Mouse (Mus musculus) C2C12 (cell line): ENCODE data around the gene Cyp2d9. TPM values are rescaled to one million over a fixed set of nuclear protein-coding genes. Genes with fewer than 3 reads are reported as not detected.

Source experiments
- H3K27me3 ChIP-seq: one replicate; pipeline ENCODE4 v1.6.1; 2011; ENCODE audit not compliant: control insufficient read depth, insufficient read depth, insufficient read length
- H3K36me3 ChIP-seq: one replicate; pipeline ENCODE4 v1.6.1; 2011; ENCODE audit not compliant: control insufficient read depth, insufficient read depth
- H3K4me3 ChIP-seq: one replicate; pipeline ENCODE4 v1.5.1; 2011; ENCODE audit warnings: mild to moderate bottlenecking, control low read depth; ENCODE audit not compliant: poor library complexity, insufficient read depth, severe bottlenecking
- H3K79me2 ChIP-seq: one replicate; pipeline ENCODE4 v1.6.1; 2011; ENCODE audit not compliant: control insufficient read depth, insufficient read depth
- H3K79me3 ChIP-seq: one replicate; pipeline ENCODE4 v1.6.1; 2011; ENCODE audit warnings: low read depth, control low read depth
- H3ac ChIP-seq: one replicate; pipeline ENCODE3; 2011; ENCODE audit warnings: low read depth; ENCODE audit not compliant: control insufficient read depth, insufficient read length
- CEBPB ChIP-seq: IDR thresholded peaks from one replicate; pipeline ENCODE4 v1.6.1; 2011; ENCODE audit warnings: low read depth, mild to moderate bottlenecking, control low read depth, moderate library complexity
- CTCF ChIP-seq: IDR thresholded peaks from one replicate; pipeline ENCODE4 v1.5.1; 2011; ENCODE audit not compliant: control insufficient read depth, insufficient read depth, insufficient read length
- FOSL1 ChIP-seq: IDR thresholded peaks from one replicate; pipeline ENCODE4 v1.8.0; 2011; ENCODE audit warnings: mild to moderate bottlenecking, low read length; ENCODE audit not compliant: poor library complexity, insufficient read depth, severe bottlenecking
- MAX ChIP-seq: IDR thresholded peaks from one replicate; pipeline ENCODE4 v1.6.1; 2011; ENCODE audit warnings: mild to moderate bottlenecking, control low read depth
- MYOD1 ChIP-seq: IDR thresholded peaks from one replicate; pipeline ENCODE4 v1.6.1; 2011; ENCODE audit warnings: low read depth; ENCODE audit not compliant: control insufficient read depth, insufficient read length
- MYOG ChIP-seq: IDR thresholded peaks from one replicate; pipeline ENCODE4 v1.6.1; 2011; ENCODE audit not compliant: control insufficient read depth, insufficient read length; ENCODE audit errors: extremely low read depth
- USF1 ChIP-seq: IDR thresholded peaks from one replicate; pipeline ENCODE4 v1.6.1; 2011; ENCODE audit warnings: low read depth, mild to moderate bottlenecking, control low read depth, moderate library complexity
- polyA plus RNA-seq: library from polyadenylated mRNA; unstranded; fragments of >200 nt; fragmentation: generic; extraction: Trizol; gene quantifications from one replicate; pipeline ENCODE4 v1.2.1, GENCODE M21; 2012; ENCODE audit warnings: missing spikeins

Cyp2d9 gene
- polyA plus RNA-seq, 1 experiment = not detected

DNA sequence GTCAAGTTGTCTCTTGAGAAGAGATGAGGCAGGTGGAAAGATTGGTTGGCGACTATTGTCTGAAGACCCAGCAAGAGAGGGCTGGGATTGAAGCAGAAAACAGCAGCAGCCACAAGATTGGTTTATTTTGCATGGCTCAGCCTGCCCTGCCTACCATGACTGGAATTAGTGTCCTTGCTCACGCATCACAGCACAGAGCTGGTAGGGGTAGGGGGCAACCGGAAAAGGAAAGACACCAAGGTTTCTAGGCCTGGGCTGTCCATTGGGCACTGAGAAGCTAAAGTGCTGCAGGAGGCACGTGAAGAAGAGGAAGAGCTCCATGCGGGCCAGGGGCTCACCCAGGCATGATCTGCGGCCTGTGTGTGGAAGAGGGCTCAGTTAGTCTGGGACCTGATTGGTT lies 30.5 kb upstream of the Cyp2d9 start:
- Histone ChIP-seq H3K79me3 (no peaks in the 10 kb centered on the region), H3K79me2 (no peaks in the 10 kb centered on the region), H3K36me3 (no peaks in the 10 kb centered on the region), H3ac (no peak overlapping the region), H3K4me3 (no peak overlapping the region), H3K27me3 (peaks cover under 1% of the 10 kb centered on the region)
- TF ChIP-seq MAX (no peak), CTCF (no peak), MYOG (no peak), CEBPB (no peak), MYOD1 (no peak), FOSL1 (no peak), USF1 (no peak)

GRCm38 (mm10) chr15:82403606-82404005 lies 29.6 kb upstream of the Cyp2d9 start:
- Histone ChIP-seq H3K79me2 (no peaks in the 10 kb centered on the region), H3K27me3 (peaks cover 4% of the 10 kb centered on the region), H3K4me3 (no peak overlapping the region), H3ac (no peak overlapping the region), H3K79me3 (no peaks in the 10 kb centered on the region), H3K36me3 (no peaks in the 10 kb centered on the region)
- TF ChIP-seq FOSL1 = no peak
- TF ChIP-seq USF1 = no peak

DNA sequence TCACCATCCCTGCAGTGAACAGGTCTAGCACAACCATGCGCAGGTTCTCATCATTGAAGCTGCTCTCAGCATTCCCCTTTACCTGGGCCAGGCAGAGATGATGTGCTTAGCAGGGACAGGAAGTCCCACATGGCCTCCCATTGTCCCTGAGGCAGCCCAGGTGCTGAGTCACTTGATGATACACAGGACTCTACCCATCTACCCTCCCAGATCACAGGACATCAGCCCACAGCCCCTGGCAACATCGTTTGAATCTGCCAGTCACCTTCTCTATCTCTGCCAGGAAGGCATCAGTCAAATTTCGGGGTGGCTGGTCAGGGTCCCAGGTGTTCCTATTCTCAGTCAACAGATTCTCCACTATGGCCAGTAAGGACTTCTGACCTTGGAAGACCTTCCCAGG lies 29.1 kb upstream of the Cyp2d9 start:
- TF ChIP-seq FOSL1 = no peak
- no peak for TF ChIP-seq MYOD1
- TF ChIP-seq CEBPB = no peak
- no peak for TF ChIP-seq MAX
- no peak for TF ChIP-seq CTCF
- no peak for TF ChIP-seq MYOG
- TF ChIP-seq USF1 = no peak
- H3ac ChIP-seq = no peak overlapping the region

GRCm38 (mm10) chr15:82406981-82407380 lies 26.3 kb upstream of the Cyp2d9 start, which contains the start of gene Cyp2d10:
TSS of gene Cyp2d10 (minus strand) at chr15:82407195.
- no peaks in the 10 kb centered on the region for H3K36me3 ChIP-seq
- H3ac ChIP-seq = no peak within 1 kb of the TSS
- H3K27me3 ChIP-seq = peaks cover 4% of the 10 kb centered on the region
- H3K79me2 ChIP-seq = no peaks in the 10 kb centered on the region
- H3K79me3 ChIP-seq = no peaks in the 10 kb centered on the region
- no peak within 1 kb of the TSS for H3K4me3 ChIP-seq
- TF ChIP-seq MAX = no peak
- no peak for TF ChIP-seq CTCF
- TF ChIP-seq MYOG = no peak
- TF ChIP-seq CEBPB = no peak
- no peak for TF ChIP-seq FOSL1
- TF ChIP-seq USF1 = no peak
- no peak for TF ChIP-seq MYOD1

More for the DNA sequence above, 29.1 kb upstream of the Cyp2d9 start:
- H3K79me3 ChIP-seq = no peaks in the 10 kb centered on the region
- H3K79me2 ChIP-seq = no peaks in the 10 kb centered on the region
- H3K4me3 ChIP-seq = no peak overlapping the region
- no peaks in the 10 kb centered on the region for H3K36me3 ChIP-seq
- H3K27me3 ChIP-seq = peaks cover 4% of the 10 kb centered on the region

DNA sequence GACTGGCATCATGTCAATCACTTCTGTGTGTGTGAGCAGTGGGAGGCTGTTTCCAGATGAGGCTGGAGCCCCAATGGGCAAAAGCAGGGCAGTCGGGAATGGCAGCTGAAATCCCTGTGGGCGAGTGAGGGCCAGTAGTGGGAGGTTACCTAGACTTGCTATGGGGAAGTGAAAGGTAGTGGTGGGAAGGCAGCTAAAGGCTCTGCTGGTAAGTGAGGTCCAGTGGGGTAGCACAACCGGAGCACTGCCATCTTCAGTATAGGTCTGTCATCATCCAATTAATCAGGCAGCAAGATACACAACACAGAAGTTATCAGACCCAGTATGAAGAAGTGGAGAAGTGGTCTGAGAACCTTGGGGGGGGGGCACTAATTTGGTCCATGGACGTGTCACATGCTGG lies 25.7 kb upstream of the Cyp2d9 start:
- Histone ChIP-seq H3K4me3 (no peak overlapping the region), H3K79me2 (no peaks in the 10 kb centered on the region), H3ac (no peak overlapping the region), H3K27me3 (peaks cover 4% of the 10 kb centered on the region), H3K36me3 (no peaks in the 10 kb centered on the region), H3K79me3 (no peaks in the 10 kb centered on the region)
- TF ChIP-seq MYOD1 (no peak), MAX (no peak), USF1 (no peak), CEBPB (no peak), FOSL1 (no peak)

GRCm38 (mm10) chr15:82416797-82417789 lies 16.1 kb upstream of the Cyp2d9 start:
- no peak overlapping the region for H3K4me3 ChIP-seq
- no peaks in the 10 kb centered on the region for H3K27me3 ChIP-seq
- no peaks in the 10 kb centered on the region for H3K79me2 ChIP-seq
- H3K79me3 ChIP-seq = no peaks in the 10 kb centered on the region
- no peaks in the 10 kb centered on the region for H3K36me3 ChIP-seq
- H3ac ChIP-seq = no peak overlapping the region
- no peak for TF ChIP-seq MAX
- TF ChIP-seq MYOD1 = no peak
- no peak for TF ChIP-seq CEBPB
- peak; percentile 97 for TF ChIP-seq CTCF
- no peak for TF ChIP-seq USF1
- TF ChIP-seq MYOG = no peak
- no peak for TF ChIP-seq FOSL1
